Mouse (Mus musculus) naive thymus-derived CD4-positive, alpha-beta T cell, adult 2 months (primary cell): Measurements from ENCODE around the gene Ppp2r5b.

ENCODE experiments used
- DNase-seq: peaks from one replicate; pipeline ENCODE4 v3.0.0-alpha.2; 2011; ENCODE audit warnings: low read depth

The Ppp2r5b gene

GRCm38 (mm10) chr19:6235084-6236052, at the start of gene Ppp2r5b:
Ppp2r5b (minus strand) TSS chr19:6235872.
- DNase-seq, result peak; percentile 94

- DNase-seq, result no peak
These were observed 49.6 kb upstream of the Ppp2r5b start for GRCm38 (mm10) chr19:6285226-6285625.

- DNase-seq, result no peak
These were observed 48.8 kb upstream of the Ppp2r5b start for GRCm38 (mm10) chr19:6284502-6284901.

GRCm38 (mm10) chr19:6283001-6283400, 47.3 kb upstream of the Ppp2r5b start:
- DNase-seq, result no peak

- no peak for DNase-seq
These were observed 45.7 kb upstream of the Ppp2r5b start for GRCm38 (mm10) chr19:6281122-6282020.

- no peak for DNase-seq
These were observed 44.9 kb upstream of the Ppp2r5b start for GRCm38 (mm10) chr19:6280554-6280953.

- no peak for DNase-seq
These were observed 43.9 kb upstream of the Ppp2r5b start for GRCm38 (mm10) chr19:6279481-6280144.

- DNase-seq, result no peak
These were observed 42.9 kb upstream of the Ppp2r5b start for GRCm38 (mm10) chr19:6278439-6279073.

GRCm38 (mm10) chr19:6277661-6278438, 42.2 kb upstream of the Ppp2r5b start:
- peak; percentile 45 for DNase-seq

GRCm38 (mm10) chr19:6276426-6277421, 41.1 kb upstream of the Ppp2r5b start, which contains the start of gene Ehd1:
Ehd1 (plus strand) TSS chr19:6276725.
- peak; percentile 97 for DNase-seq

GRCm38 (mm10) chr19:6275740-6276389, 40.2 kb upstream of the Ppp2r5b start:
- peak; percentile 81 for DNase-seq

GRCm38 (mm10) chr19:6273998-6274608, 38.4 kb upstream of the Ppp2r5b start:
- DNase-seq, result no peak

GRCm38 (mm10) chr19:6273592-6273991, 37.9 kb upstream of the Ppp2r5b start:
- no peak for DNase-seq

- DNase-seq, result no peak
These were observed 37.1 kb upstream of the Ppp2r5b start for GRCm38 (mm10) chr19:6272738-6273137.

GRCm38 (mm10) chr19:6272053-6272452, 36.4 kb upstream of the Ppp2r5b start:
- no peak for DNase-seq

GRCm38 (mm10) chr19:6271206-6271605, 35.5 kb upstream of the Ppp2r5b start:
- DNase-seq, result no peak

- DNase-seq, result no peak
These were observed 35.0 kb upstream of the Ppp2r5b start for GRCm38 (mm10) chr19:6270661-6271060.

GRCm38 (mm10) chr19:6269798-6270475, 34.3 kb upstream of the Ppp2r5b start:
- no peak for DNase-seq
